Mouse (Mus musculus) gastrocnemius, adult 8-10 months (tissue): ENCODE measurements around the gene Arhgap20. TPM values are rescaled to one million over a fixed set of nuclear protein-coding genes. Genes with fewer than 3 reads are reported as not detected.

Source experiments
- DNase-seq, 2 experiments: peaks; one replicate each; pipeline ENCODE4 v3.0.0; 2022; ENCODE audit warnings: low spot score in 2 of 2
- total RNA-seq, 4 experiments: library from RNA; stranded (reverse); gene quantifications; 2 replicates each; pipeline ENCODE4 v1.2.4; 2022

Arhgap20 gene
- total RNA-seq, 4 experiments from 2014 or later: 21.0 to 37.6 (median 30.8) TPM

GRCm38 (mm10) chr9:51798251-51798650 lies 33.1 kb downstream of the Arhgap20 start:
- DNase-seq: no peak

- DNase-seq: no peak
Measured at GRCm38 (mm10) chr9:51799156-51799555, 34.0 kb downstream of the Arhgap20 start.

- no peak for DNase-seq
Measured at GRCm38 (mm10) chr9:51807272-51807671, 42.1 kb downstream of the Arhgap20 start.

- DNase-seq: no peak
Measured at GRCm38 (mm10) chr9:51812931-51813330, 47.8 kb downstream of the Arhgap20 start.

GRCm38 (mm10) chr9:51824516-51824915 lies 59.4 kb downstream of the Arhgap20 start:
- no peak for DNase-seq

- DNase-seq: no peak
Measured at GRCm38 (mm10) chr9:51831596-51831995, 66.5 kb downstream of the Arhgap20 start.

- DNase-seq: no peak
Measured at GRCm38 (mm10) chr9:51832368-51832767, 67.2 kb downstream of the Arhgap20 start.

GRCm38 (mm10) chr9:51837716-51838115 lies 72.6 kb downstream of the Arhgap20 start:
- no peak for DNase-seq

- no peak for DNase-seq
Measured at GRCm38 (mm10) chr9:51843216-51843615, 78.1 kb downstream of the Arhgap20 start.

- no peak for DNase-seq
Measured at GRCm38 (mm10) chr9:51845796-51846195, 80.7 kb downstream of the Arhgap20 start.

- DNase-seq: no peak
Measured at GRCm38 (mm10) chr9:51853772-51854171, 88.6 kb downstream of the Arhgap20 start.

GRCm38 (mm10) chr9:51864273-51864672 lies 99.1 kb downstream of the Arhgap20 start:
- no peak for DNase-seq

- DNase-seq: no peak
Measured at GRCm38 (mm10) chr9:51866634-51867033, 101.5 kb downstream of the Arhgap20 start.

GRCm38 (mm10) chr9:51869056-51869455 lies 103.9 kb downstream of the Arhgap20 start:
- DNase-seq: no peak

- DNase-seq: peak in 1 of 2 experiments; percentile 31
Measured at GRCm38 (mm10) chr9:51874348-51874747, 109.2 kb downstream of the Arhgap20 start.

GRCm38 (mm10) chr9:51875531-51875930 lies 110.4 kb downstream of the Arhgap20 start:
- no peak for DNase-seq

GRCm38 (mm10) chr9:51881386-51881785 lies 116.2 kb downstream of the Arhgap20 start:
- DNase-seq: peak; percentile 43 to 66

- DNase-seq: no peak
Measured at GRCm38 (mm10) chr9:51881881-51882280, 116.7 kb downstream of the Arhgap20 start.

GRCm38 (mm10) chr9:51883319-51883718 lies 118.2 kb downstream of the Arhgap20 start:
- DNase-seq: peak; percentile 76 to 78

GRCm38 (mm10) chr9:51892921-51893320 lies 127.8 kb downstream of the Arhgap20 start:
- no peak for DNase-seq
